ENCODE assay signal across 8 mouse cellular contexts in the genomic region with DNA sequence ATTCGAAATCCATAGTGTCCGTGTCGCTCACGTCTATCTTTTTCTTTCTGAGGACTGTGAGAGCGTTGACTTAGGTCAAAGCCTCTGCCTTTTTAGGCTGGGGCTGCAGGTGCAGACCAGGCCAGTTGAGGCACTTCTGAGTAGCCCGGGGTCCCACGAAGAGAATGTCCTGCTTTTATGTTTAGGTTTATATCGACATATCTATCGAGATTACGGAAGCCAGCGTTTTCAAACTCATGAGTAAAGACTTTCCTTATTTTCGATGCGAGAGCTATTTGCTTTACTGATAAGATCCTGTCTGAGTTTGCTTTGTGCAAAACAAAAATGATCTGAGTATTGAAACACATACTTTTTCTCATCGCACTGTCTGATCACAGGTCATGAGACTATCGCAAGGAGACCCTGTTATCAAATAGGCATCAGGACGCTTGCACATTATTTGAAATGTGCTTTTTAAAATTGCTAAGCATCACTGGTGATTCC. TPM values are rescaled to one million over a fixed set of nuclear protein-coding genes. Genes with fewer than 3 reads are reported as not detected.
A peak's percentile ranks its signal among the peaks of the same experiment; 100 is the strongest.
DNase-seq lines count a peak whose midpoint lies in the region; ATAC-seq and TF ChIP-seq lines count a peak whose summit lies in the region.

No protein-coding gene starts in this region.

- H3K4me1 ChIP-seq in intestine, embryonic 16.5 days (ENCODE audit: control insufficient read depth, insufficient read depth, low read length), result peaks cover 9% of the 10 kb centered on the region; the same call in 1 of the 2 replicates
- H3K4me1 ChIP-seq in neural tube, embryonic 12.5 days, result peaks cover 12% of the 10 kb centered on the region

- H3K36me3 ChIP-seq in intestine, embryonic 16.5 days (ENCODE audit: control insufficient read depth, insufficient read depth, low read length), result no peaks in the 10 kb centered on the region
- no peaks in the 10 kb centered on the region for H3K36me3 ChIP-seq in neural tube, embryonic 12.5 days

- H3K4me2 ChIP-seq in intestine, embryonic 16.5 days (ENCODE audit: low read depth, low read length), result peak overlapping the region; percentile 99
- H3K4me2 ChIP-seq in neural tube, embryonic 12.5 days (replicated peaks), result peak overlapping the region; percentile 99

- H3K4me3 ChIP-seq in layer of hippocampus, adult 2 months, result peak overlapping the region; percentile 52
- H3K4me3 ChIP-seq in intestine, embryonic 16.5 days (ENCODE audit: low read length), result peak overlapping the region; percentile 71
- H3K4me3 ChIP-seq in neural tube, embryonic 12.5 days, result peak overlapping the region; percentile 63

- no peak for DNase-seq in layer of hippocampus, adult 2 months (ENCODE audit: low spot score in 2 of 2)
- no peak for DNase-seq in layer of hippocampus, adult 9-11 months
- DNase-seq in embryo, embryonic 10.5 days (ENCODE audit: low spot score), result peak; percentile 54
- no peak for DNase-seq in cerebellum, postnatal 36 days
- no peak for DNase-seq in frontal cortex, postnatal 36 days (ENCODE audit: low spot score in 2 of 2)

- TF ChIP-seq CTCF in layer of hippocampus, adult 2 months (conservative IDR thresholded peaks at IDR 0.05), result no peak

- no peak for ATAC-seq in intestine, embryonic 16.5 days
- ATAC-seq in neural tube, embryonic 12.5 days (ENCODE audit: low FRiP score, low read depth), result no peak
- no peak for ATAC-seq in inflammation-experienced regulatory T-cells, adult 6 months

- H3K9me3 ChIP-seq in intestine, embryonic 16.5 days (ENCODE audit: control insufficient read depth, low read length), result no peaks in the 10 kb centered on the region
- no peaks in the 10 kb centered on the region for H3K9me3 ChIP-seq in neural tube, embryonic 12.5 days

- 11% methylated on average over 16 of the region's 16 CpGs for WGBS in intestine, embryonic 16.5 days
- WGBS in neural tube, embryonic 12.5 days, result 12% methylated on average over 16 of the region's 16 CpGs

- 0 out of 2 replicates have a peak overlapping the region, but pooled peaks have one; percentile 18 for H3K27ac ChIP-seq in layer of hippocampus, adult 2 months
- no peak overlapping the region for H3K27ac ChIP-seq in intestine, embryonic 16.5 days (ENCODE audit: low read length)
- H3K27ac ChIP-seq in neural tube, embryonic 12.5 days, result no peak overlapping the region

- peaks cover 44% of the 10 kb centered on the region for H3K27me3 ChIP-seq in intestine, embryonic 16.5 days (replicated peaks; ENCODE audit: control insufficient read depth, insufficient read depth, low read length)
- H3K27me3 ChIP-seq in neural tube, embryonic 12.5 days (replicated peaks), result peaks cover 35% of the 10 kb centered on the region

- no peak overlapping the region for H3K9ac ChIP-seq in intestine, embryonic 16.5 days (ENCODE audit: low read depth, low read length)
- no peak overlapping the region for H3K9ac ChIP-seq in neural tube, embryonic 12.5 days

RNA-seq across cellular contexts. Expression of gene Ikzf1, which starts 1.8 kb away (rescaled TPM):
- total RNA-seq in layer of hippocampus, adult 2 months (2021), result 1 to 10 TPM; 2.6 to 4.0 TPM
- 1.5 and 1.9 TPM in 2 replicates for polyA plus RNA-seq in intestine, embryonic 16.5 days (2015; fragmentation: Nextera tagmentation; extraction: Ambion mirVana)
- polyA plus RNA-seq in neural tube, embryonic 12.5 days (2016; fragmentation: Nextera tagmentation; extraction: Ambion mirVana), result 0.70 and 0.99 TPM in 2 replicates
- polyA plus RNA-seq in inflammation-experienced regulatory T-cells, adult 6 months (2017; shearing (Covaris generic)), result 100 to 1,000 TPM; 134 to 138 (median 138) TPM

RNA-seq across cellular contexts. Expression of gene 4930512M02Rik, which starts 59.0 kb away (rescaled TPM):
- not detected for total RNA-seq in layer of hippocampus, adult 2 months (2021)
- polyA plus RNA-seq in intestine, embryonic 16.5 days (2015; fragmentation: Nextera tagmentation; extraction: Ambion mirVana), result not detected in 2 replicates
- not detected in 2 replicates for polyA plus RNA-seq in neural tube, embryonic 12.5 days (2016; fragmentation: Nextera tagmentation; extraction: Ambion mirVana)
- not detected for polyA plus RNA-seq in inflammation-experienced regulatory T-cells, adult 6 months (2017; shearing (Covaris generic))

Comparison
In these comparisons a context has a peak if more than half of its experiments do, and no peak if none do; other contexts are left out.
1. RNA of gene Ikzf1, which starts 1.8 kb away (polyA plus RNA-seq): 134 to 138 TPM in inflammation-experienced regulatory T-cells, adult 6 months; 1.5 to 1.9 TPM in intestine, embryonic 16.5 days and 0.70 to 0.99 TPM in neural tube, embryonic 12.5 days; every median in the first group is over 10 times any median in the second.
2. Peak in every context shown above with its lines, with median percentiles within 50 percentile points of each other: H3K4me3 ChIP-seq.